Mouse (Mus musculus): ENCODE measurements at regions not wholly inside any gene's neighbourhood (a gene's known extent, or its start where the extent isn't known, plus 50 kb on each side); places are given as distances from the start of the nearest gene placed in this dataset.

GRCm38 (mm10) chr5:51711860-51712560 is 144.5 kb upstream of the Ppargc1a start:
- no peaks in the 10 kb centered on the region for H3K4me1 ChIP-seq (ENCODE audit: control insufficient read depth, insufficient read depth, low read length)
- H3K4me3 ChIP-seq (ENCODE audit: control insufficient read depth, low read depth, low read length): no peak overlapping the region
- H3K27ac ChIP-seq (ENCODE audit: control insufficient read depth, insufficient read depth, low read depth, low read length): no peak overlapping the region
- no peaks in the 10 kb centered on the region for H3K36me3 ChIP-seq (ENCODE audit: control insufficient read depth, insufficient read depth, low read length)
- TF ChIP-seq POLR2A (IDR thresholded peaks at IDR 0.05; ENCODE audit: control insufficient read depth, low read depth, low read length) (no peak), CTCF (IDR thresholded peaks at IDR 0.05; ENCODE audit: control insufficient read depth, insufficient read depth, insufficient replicate concordance, low read depth, low read length) (no peak)
- H3K27me3 ChIP-seq (ENCODE audit: control insufficient read depth, insufficient read depth, low read length): no peaks in the 10 kb centered on the region

- no peak overlapping the region for H3K4me3 ChIP-seq (ENCODE audit: control insufficient read depth, low read depth, low read length)
- no peaks in the 10 kb centered on the region for H3K4me1 ChIP-seq (ENCODE audit: control insufficient read depth, insufficient read depth, low read length)
- no peaks in the 10 kb centered on the region for H3K36me3 ChIP-seq (ENCODE audit: control insufficient read depth, insufficient read depth, low read length)
- no peak overlapping the region for H3K27ac ChIP-seq (ENCODE audit: control insufficient read depth, insufficient read depth, low read depth, low read length)
- no peaks in the 10 kb centered on the region for H3K27me3 ChIP-seq (ENCODE audit: control insufficient read depth, insufficient read depth, low read length)
- TF ChIP-seq POLR2A (IDR thresholded peaks at IDR 0.05; ENCODE audit: control insufficient read depth, low read depth, low read length): no peak
- no peak for TF ChIP-seq CTCF (IDR thresholded peaks at IDR 0.05; ENCODE audit: control insufficient read depth, insufficient read depth, insufficient replicate concordance, low read depth, low read length)
Observed at GRCm38 (mm10) chr5:51710664-51711063, 143.1 kb upstream of the Ppargc1a start.

- Histone ChIP-seq H3K27me3 (ENCODE audit: control insufficient read depth, insufficient read depth, low read length) (no peaks in the 10 kb centered on the region), H3K36me3 (ENCODE audit: control insufficient read depth, insufficient read depth, low read length) (no peaks in the 10 kb centered on the region), H3K4me3 (ENCODE audit: control insufficient read depth, low read depth, low read length) (no peak overlapping the region), H3K4me1 (ENCODE audit: control insufficient read depth, insufficient read depth, low read length) (no peaks in the 10 kb centered on the region), H3K27ac (ENCODE audit: control insufficient read depth, insufficient read depth, low read depth, low read length) (no peak overlapping the region)
- TF ChIP-seq POLR2A (IDR thresholded peaks at IDR 0.05; ENCODE audit: control insufficient read depth, low read depth, low read length) (no peak), CTCF (IDR thresholded peaks at IDR 0.05; ENCODE audit: control insufficient read depth, insufficient read depth, insufficient replicate concordance, low read depth, low read length) (no peak)
Observed at GRCm38 (mm10) chr5:51709447-51709991, 142.0 kb upstream of the Ppargc1a start.

- H3K27me3 ChIP-seq (ENCODE audit: control insufficient read depth, insufficient read depth, low read length): no peaks in the 10 kb centered on the region
- no peaks in the 10 kb centered on the region for H3K36me3 ChIP-seq (ENCODE audit: control insufficient read depth, insufficient read depth, low read length)
- TF ChIP-seq POLR2A (IDR thresholded peaks at IDR 0.05; ENCODE audit: control insufficient read depth, low read depth, low read length): no peak
- H3K27ac ChIP-seq (ENCODE audit: control insufficient read depth, insufficient read depth, low read depth, low read length): no peak overlapping the region
- no peaks in the 10 kb centered on the region for H3K4me1 ChIP-seq (ENCODE audit: control insufficient read depth, insufficient read depth, low read length)
- H3K4me3 ChIP-seq (ENCODE audit: control insufficient read depth, low read depth, low read length): no peak overlapping the region
Observed at GRCm38 (mm10) chr5:51679884-51680283, 112.4 kb upstream of the Ppargc1a start.

- Histone ChIP-seq H3K27ac (ENCODE audit: control insufficient read depth, insufficient read depth, low read depth, low read length) (no peak overlapping the region), H3K36me3 (ENCODE audit: control insufficient read depth, insufficient read depth, low read length) (no peaks in the 10 kb centered on the region), H3K27me3 (ENCODE audit: control insufficient read depth, insufficient read depth, low read length) (no peaks in the 10 kb centered on the region), H3K4me1 (ENCODE audit: control insufficient read depth, insufficient read depth, low read length) (no peaks in the 10 kb centered on the region; the same call in 1 of the 2 replicates), H3K4me3 (ENCODE audit: control insufficient read depth, low read depth, low read length) (no peak overlapping the region)
- TF ChIP-seq POLR2A (IDR thresholded peaks at IDR 0.05; ENCODE audit: control insufficient read depth, low read depth, low read length): no peak
- TF ChIP-seq CTCF (IDR thresholded peaks at IDR 0.05; ENCODE audit: control insufficient read depth, insufficient read depth, insufficient replicate concordance, low read depth, low read length): no peak
Observed at GRCm38 (mm10) chr5:51671190-51671589, 103.7 kb upstream of the Ppargc1a start.

- no peak overlapping the region for H3K27ac ChIP-seq (ENCODE audit: control insufficient read depth, insufficient read depth, low read depth, low read length)
Observed at GRCm38 (mm10) chr5:51665241-51665640, 97.7 kb upstream of the Ppargc1a start.

GRCm38 (mm10) chr5:51658232-51658896 is 90.8 kb upstream of the Ppargc1a start:
- Histone ChIP-seq H3K36me3 (ENCODE audit: control insufficient read depth, insufficient read depth, low read length) (no peaks in the 10 kb centered on the region), H3K27ac (ENCODE audit: control insufficient read depth, insufficient read depth, low read depth, low read length) (no peak overlapping the region), H3K4me3 (ENCODE audit: control insufficient read depth, low read depth, low read length) (no peak overlapping the region), H3K4me1 (ENCODE audit: control insufficient read depth, insufficient read depth, low read length) (no peaks in the 10 kb centered on the region), H3K27me3 (ENCODE audit: control insufficient read depth, insufficient read depth, low read length) (no peaks in the 10 kb centered on the region)
- TF ChIP-seq CTCF (IDR thresholded peaks at IDR 0.05; ENCODE audit: control insufficient read depth, insufficient read depth, insufficient replicate concordance, low read depth, low read length): no peak
- TF ChIP-seq POLR2A (IDR thresholded peaks at IDR 0.05; ENCODE audit: control insufficient read depth, low read depth, low read length): no peak

More at GRCm38 (mm10) chr5:51665241-51665640, 97.7 kb upstream of the Ppargc1a start:
- Histone ChIP-seq H3K27me3 (ENCODE audit: control insufficient read depth, insufficient read depth, low read length) (no peaks in the 10 kb centered on the region), H3K36me3 (ENCODE audit: control insufficient read depth, insufficient read depth, low read length) (no peaks in the 10 kb centered on the region), H3K4me1 (ENCODE audit: control insufficient read depth, insufficient read depth, low read length) (peaks cover 7% of the 10 kb centered on the region; the same call in 1 of the 2 replicates), H3K4me3 (ENCODE audit: control insufficient read depth, low read depth, low read length) (no peak overlapping the region)
- TF ChIP-seq POLR2A (IDR thresholded peaks at IDR 0.05; ENCODE audit: control insufficient read depth, low read depth, low read length) (no peak), CTCF (IDR thresholded peaks at IDR 0.05; ENCODE audit: control insufficient read depth, insufficient read depth, insufficient replicate concordance, low read depth, low read length) (no peak)
